8 mouse cellular contexts compared by ENCODE assay signal in genomic region chr8:37062012-37062944, GRCm38 (mm10).
A peak's percentile ranks its signal among the peaks of the same experiment; 100 is the strongest.
DNase-seq lines count a peak whose midpoint lies in the region; ATAC-seq and TF ChIP-seq lines count a peak whose summit lies in the region.

No protein-coding gene starts in this region.

- TF ChIP-seq POLR2A in cerebellum, adult 2 months (IDR thresholded peaks at IDR 0.05; ENCODE audit: borderline replicate concordance, insufficient read depth, low read length): no peak

- peak; percentile 81 for TF ChIP-seq CTCF in cerebellum, adult 2 months (IDR thresholded peaks at IDR 0.05; ENCODE audit: borderline replicate concordance, insufficient read depth, low read depth, low read length)
- TF ChIP-seq CTCF in forebrain, postnatal 0 days (IDR thresholded peaks at IDR 0.05; ENCODE audit: low read depth): peak; percentile 94

- H3K9ac ChIP-seq in forebrain, postnatal 0 days: no peak overlapping the region
- H3K9ac ChIP-seq in hindbrain, embryonic 13.5 days: no peak overlapping the region

- no peaks in the 10 kb centered on the region for H3K9me3 ChIP-seq in forebrain, postnatal 0 days (ENCODE audit: low read length)
- no peaks in the 10 kb centered on the region for H3K9me3 ChIP-seq in hindbrain, embryonic 13.5 days

- no peaks in the 10 kb centered on the region for H3K36me3 ChIP-seq in forebrain, postnatal 0 days (ENCODE audit: insufficient read depth)
- no peaks in the 10 kb centered on the region for H3K36me3 ChIP-seq in hindbrain, embryonic 13.5 days

- no peak overlapping the region for H3K4me2 ChIP-seq in forebrain, postnatal 0 days (ENCODE audit: low read depth)
- H3K4me2 ChIP-seq in hindbrain, embryonic 13.5 days: no peak overlapping the region

- no peaks in the 10 kb centered on the region for H3K27me3 ChIP-seq in cerebellum, adult 2 months (ENCODE audit: control insufficient read depth, insufficient read depth, low read length)
- no peaks in the 10 kb centered on the region for H3K27me3 ChIP-seq in forebrain, postnatal 0 days (ENCODE audit: insufficient read depth, low read length)
- H3K27me3 ChIP-seq in hindbrain, embryonic 13.5 days: no peaks in the 10 kb centered on the region

- DNase-seq in WW6 (ENCODE audit: low read depth, low spot score): peak; percentile 70
- peak; percentile 30 to 46 for DNase-seq in cerebellum, adult 2 months
- DNase-seq in forebrain, postnatal 0 days: peak; percentile 89
- peak; percentile 35 for DNase-seq in layer of hippocampus, adult 9-10 months (ENCODE audit: low spot score)
- peak; percentile 89 for DNase-seq in lung, postnatal 36 days
- DNase-seq in right cerebral cortex, postnatal 10 days (ENCODE audit: low spot score in 2 of 2): peak; percentile 76 to 86

- H3K27ac ChIP-seq in cerebellum, adult 2 months (ENCODE audit: insufficient read depth, low read length): no peak overlapping the region
- no peak overlapping the region for H3K27ac ChIP-seq in forebrain, postnatal 0 days (ENCODE audit: low read depth, low read length)
- H3K27ac ChIP-seq in hindbrain, embryonic 13.5 days: no peak overlapping the region

- no peak overlapping the region for H3K4me3 ChIP-seq in cerebellum, adult 2 months (replicated peaks; ENCODE audit: insufficient read depth, low read depth, low read length)
- H3K4me3 ChIP-seq in forebrain, postnatal 0 days (ENCODE audit: low read depth, low read length): no peak overlapping the region
- H3K4me3 ChIP-seq in hindbrain, embryonic 13.5 days: no peak overlapping the region

- WGBS in cerebellum, adult 2 months: 34% methylated on average over 13 of the region's 13 CpGs
- 33% methylated on average over 13 of the region's 13 CpGs for WGBS in forebrain, postnatal 0 days
- 34% methylated on average over 13 of the region's 13 CpGs for WGBS in hindbrain, embryonic 13.5 days

- no peaks in the 10 kb centered on the region for H3K4me1 ChIP-seq in cerebellum, adult 2 months (ENCODE audit: control insufficient read depth, insufficient read depth, low read length)
- no peaks in the 10 kb centered on the region for H3K4me1 ChIP-seq in forebrain, postnatal 0 days (ENCODE audit: insufficient read depth)
- H3K4me1 ChIP-seq in hindbrain, embryonic 13.5 days (replicated peaks): no peaks in the 10 kb centered on the region

- ATAC-seq in forebrain, postnatal 0 days: peak; percentile 91
- peak; percentile 75; the same call in 1 of the 2 replicates for ATAC-seq in hindbrain, embryonic 13.5 days (ENCODE audit: low FRiP score)
- no peak for ATAC-seq in erythroblast, adult 5-6 weeks (replicated peaks; ENCODE audit: low FRiP score, poor library complexity, severe bottlenecking)

Comparison
In these comparisons a context has a peak if more than half of its experiments do, and no peak if none do; other contexts are left out.
1. DNase-seq: peak in every context shown above with its lines; median percentile 89 in forebrain, postnatal 0 days; 89 in lung, postnatal 36 days; 81 in right cerebral cortex, postnatal 10 days; 70 in WW6; 38 in cerebellum, adult 2 months; 35 in layer of hippocampus, adult 9-10 months.